Mouse (Mus musculus): ENCODE measurements around the gene Fermt1.

Fermt1 gene

GRCm38 (mm10) chr2:132922076-132922873 lies 23.4 kb downstream of the Fermt1 start:
- DNase-seq (ENCODE audit: extremely low read depth, low read depth, low spot score), result no peak

GRCm38 (mm10) chr2:132914785-132915184 lies 30.9 kb downstream of the Fermt1 start:
- no peak for DNase-seq (ENCODE audit: extremely low read depth, low read depth, low spot score)

DNA sequence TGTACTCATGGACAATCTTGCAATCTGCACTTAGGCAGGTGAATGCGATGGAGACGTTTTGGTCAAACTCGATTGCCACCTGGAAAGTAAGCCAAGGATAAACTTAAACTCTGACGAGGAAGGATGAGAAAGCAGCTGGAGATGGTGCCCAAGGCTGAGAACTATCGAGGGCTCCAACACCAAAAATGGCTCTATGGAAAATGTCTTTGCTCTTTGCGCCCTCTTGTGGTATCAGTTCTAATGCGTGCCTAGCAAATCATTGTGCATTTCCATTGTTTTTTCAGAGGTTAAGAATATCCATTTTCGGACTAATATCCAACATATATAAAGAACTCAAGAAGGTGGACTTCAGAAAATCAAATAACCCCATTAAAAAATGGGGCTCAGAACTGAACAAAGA lies 38.9 kb downstream of the Fermt1 start:
- no peak for DNase-seq (ENCODE audit: extremely low read depth, low read depth, low spot score)

DNA sequence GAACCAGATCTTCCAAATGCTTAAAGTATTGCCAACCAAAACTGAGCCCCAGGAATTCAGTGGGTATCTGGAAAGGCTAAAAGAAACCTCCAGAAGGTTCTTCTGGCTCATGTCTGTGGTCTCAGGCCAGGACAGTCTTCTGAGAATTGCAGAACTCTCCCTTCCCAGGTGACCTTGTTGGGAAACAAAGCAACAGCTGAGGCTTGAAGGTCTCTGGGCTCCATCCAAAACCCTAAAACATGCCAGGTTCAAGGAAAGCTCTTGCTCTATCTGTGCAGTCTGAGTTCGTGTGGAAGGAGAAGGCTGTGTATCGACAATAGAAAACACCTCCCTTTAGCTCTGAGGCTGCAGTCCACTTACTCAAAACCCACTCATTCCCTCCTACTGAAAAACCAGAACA lies 40.7 kb downstream of the Fermt1 start:
- no peak for DNase-seq (ENCODE audit: extremely low read depth, low read depth, low spot score)

GRCm38 (mm10) chr2:132903498-132903897 lies 42.2 kb downstream of the Fermt1 start:
- DNase-seq (ENCODE audit: extremely low read depth, low read depth, low spot score), result no peak

- no peak for DNase-seq (ENCODE audit: extremely low read depth, low read depth, low spot score)
Measured at GRCm38 (mm10) chr2:132902056-132902455, 43.6 kb downstream of the Fermt1 start.

GRCm38 (mm10) chr2:132901636-132902035 lies 44.1 kb downstream of the Fermt1 start:
- no peak for DNase-seq (ENCODE audit: extremely low read depth, low read depth, low spot score)

GRCm38 (mm10) chr2:132900596-132900995 lies 45.1 kb downstream of the Fermt1 start:
- DNase-seq (ENCODE audit: extremely low read depth, low read depth, low spot score), result no peak

DNA sequence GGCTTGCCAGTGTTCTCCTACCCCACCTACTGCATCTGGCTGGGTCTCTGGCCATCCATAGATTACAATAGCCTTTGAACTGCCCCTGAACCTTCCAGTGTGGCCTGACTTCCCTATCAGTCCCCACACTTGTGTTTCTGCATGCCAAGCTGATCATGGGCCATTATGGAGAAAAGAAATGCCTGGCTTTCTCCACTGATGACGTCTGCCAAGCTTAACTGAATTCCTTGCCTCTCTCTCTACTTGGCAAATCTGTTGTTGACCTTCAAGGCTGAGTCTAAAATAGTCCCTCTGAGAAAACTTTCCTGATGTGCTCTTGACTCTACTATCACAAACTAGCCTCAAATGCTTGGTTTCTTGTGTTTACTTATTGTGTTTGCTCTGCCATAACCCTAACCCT lies 47.5 kb downstream of the Fermt1 start:
- DNase-seq (ENCODE audit: extremely low read depth, low read depth, low spot score), result no peak

GRCm38 (mm10) chr2:132893826-132894225 lies 51.9 kb downstream of the Fermt1 start:
- DNase-seq (ENCODE audit: extremely low read depth, low read depth, low spot score), result no peak

GRCm38 (mm10) chr2:132885312-132885711 lies 60.4 kb downstream of the Fermt1 start:
- no peak for DNase-seq (ENCODE audit: extremely low read depth, low read depth, low spot score)

GRCm38 (mm10) chr2:132884303-132884967 lies 61.3 kb downstream of the Fermt1 start:
- no peak for DNase-seq (ENCODE audit: extremely low read depth, low read depth, low spot score)

DNA sequence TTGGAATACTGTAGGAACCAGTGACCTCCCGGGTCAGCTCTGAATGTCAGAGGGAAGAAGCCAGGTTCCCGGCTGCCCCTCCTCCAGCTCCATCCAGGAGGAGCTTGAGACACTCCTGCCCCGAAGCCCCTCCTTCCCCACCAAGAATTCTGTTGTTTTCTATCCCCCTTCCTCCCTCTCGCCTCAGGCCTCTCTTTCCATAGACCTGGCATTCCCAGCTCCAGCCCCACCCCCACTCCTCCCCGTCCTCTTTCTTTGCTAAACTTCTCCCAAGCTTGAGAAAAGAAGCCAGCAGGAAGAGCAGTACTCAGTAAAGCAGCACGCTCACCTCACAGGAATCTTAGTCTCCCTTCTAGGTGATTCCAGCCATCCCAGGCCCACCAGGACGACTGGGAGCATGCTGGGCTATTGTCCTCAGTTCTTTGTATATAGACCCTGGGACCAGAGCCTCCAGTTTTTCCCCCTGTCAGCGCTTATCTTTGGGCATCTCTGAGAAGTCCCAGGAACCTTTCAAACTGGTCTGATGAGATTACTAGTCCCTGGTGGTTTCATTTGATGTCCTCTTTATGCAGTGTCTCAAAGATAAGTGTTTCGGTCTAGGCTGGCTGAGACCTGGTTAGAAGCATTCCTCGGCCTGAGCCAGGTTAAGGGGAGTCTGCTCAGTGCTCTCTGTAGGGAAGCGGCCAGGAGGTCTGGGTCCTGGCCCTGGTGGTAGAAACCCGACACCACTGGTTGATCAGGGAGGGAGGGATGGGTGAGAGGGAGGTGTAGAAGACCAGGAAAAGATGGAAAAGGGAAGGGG lies 64.7 kb downstream of the Fermt1 start, which contains the start of gene Lrrn4:
Gene Lrrn4, minus strand, starts transcription at position 48 of the 802 bp plus-strand sequence.
- no peak for DNase-seq (ENCODE audit: extremely low read depth, low read depth, low spot score)

GRCm38 (mm10) chr2:132879261-132880044 lies 66.3 kb downstream of the Fermt1 start:
- no peak for DNase-seq (ENCODE audit: extremely low read depth, low read depth, low spot score)

GRCm38 (mm10) chr2:132876991-132877390 lies 68.7 kb downstream of the Fermt1 start:
- no peak for DNase-seq (ENCODE audit: extremely low read depth, low read depth, low spot score)

- no peak for DNase-seq (ENCODE audit: extremely low read depth, low read depth, low spot score)
Measured at GRCm38 (mm10) chr2:132873657-132874326, 71.9 kb downstream of the Fermt1 start.

DNA sequence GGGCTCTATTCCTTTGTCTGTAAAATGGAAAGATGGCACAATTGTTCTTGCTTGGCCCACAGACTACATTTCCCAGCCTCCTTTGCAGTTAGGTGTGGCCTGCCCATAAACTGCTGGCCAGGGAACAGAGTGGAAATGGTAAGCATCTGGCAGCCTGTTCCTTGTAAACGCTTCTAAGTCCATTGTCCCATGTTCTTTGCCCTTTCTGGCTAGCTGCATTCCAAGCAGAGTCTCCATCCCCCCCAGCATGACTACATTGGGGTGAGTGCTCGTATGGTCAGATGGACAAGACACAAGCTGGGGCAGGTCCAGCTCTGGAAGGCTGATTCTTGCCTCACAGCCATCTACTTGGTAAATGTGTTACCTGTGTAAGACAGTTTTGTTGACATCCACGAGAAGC lies 74.0 kb downstream of the Fermt1 start:
- no peak for DNase-seq (ENCODE audit: extremely low read depth, low read depth, low spot score)

DNA sequence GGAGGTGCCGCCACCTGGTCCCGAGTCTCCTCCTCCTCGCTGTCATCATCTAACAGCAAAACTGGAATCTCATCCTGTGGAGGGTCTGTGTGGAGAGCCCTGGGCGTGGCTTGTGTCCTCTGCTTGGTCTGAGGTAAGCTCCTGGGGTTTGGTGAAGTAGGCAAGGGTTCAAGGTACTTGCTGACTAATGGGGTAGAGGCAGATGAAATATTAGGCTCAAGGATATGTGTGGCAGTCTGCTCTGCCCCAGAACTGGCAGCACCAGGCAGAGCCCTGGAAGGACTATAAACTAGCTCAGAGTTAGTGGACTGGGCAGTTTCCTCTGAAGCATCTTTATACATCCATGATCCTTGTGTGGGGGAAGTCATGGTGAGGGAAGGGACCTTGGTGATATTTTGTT lies 75.4 kb downstream of the Fermt1 start:
- no peak for DNase-seq (ENCODE audit: extremely low read depth, low read depth, low spot score)

DNA sequence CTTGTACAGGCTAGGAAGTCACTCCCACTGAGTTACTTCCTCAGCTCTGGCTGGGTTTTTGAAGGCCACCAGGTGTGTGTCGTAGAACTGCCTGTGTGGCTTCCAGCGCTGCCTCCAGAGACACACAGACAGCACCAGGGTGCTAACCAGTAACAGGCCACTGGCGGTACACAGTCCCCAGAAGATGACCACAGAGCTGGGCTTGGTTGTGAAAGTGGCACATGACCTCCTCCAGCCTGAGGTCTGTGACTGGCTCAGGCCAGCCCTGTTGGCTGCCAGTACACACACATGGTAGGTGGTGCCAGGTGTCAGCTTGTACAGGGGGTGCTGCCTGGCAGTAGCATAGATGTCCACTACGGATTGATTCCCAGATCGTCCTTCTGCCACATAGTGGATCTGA lies 76.0 kb downstream of the Fermt1 start:
- no peak for DNase-seq (ENCODE audit: extremely low read depth, low read depth, low spot score)

DNA sequence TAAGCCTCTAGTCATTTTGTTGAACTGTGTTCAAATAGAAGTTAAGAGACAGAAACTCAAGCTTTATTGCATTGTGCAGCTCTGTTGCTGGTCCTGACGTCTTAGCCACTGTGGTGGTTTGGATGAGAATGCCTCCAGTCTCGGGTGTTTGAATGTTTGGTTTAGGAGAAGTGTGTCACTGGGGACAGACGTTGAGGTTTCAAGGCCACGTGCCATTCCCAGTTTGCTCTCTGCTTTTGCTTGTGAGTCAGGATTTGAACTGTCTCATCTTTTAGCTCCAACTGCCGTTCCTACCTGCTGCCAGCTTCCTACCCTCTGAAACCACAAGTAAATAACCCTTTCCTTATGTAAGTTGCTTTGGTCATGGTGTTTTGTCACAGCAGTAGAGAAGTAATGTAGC lies 78.2 kb downstream of the Fermt1 start:
- no peak for DNase-seq (ENCODE audit: extremely low read depth, low read depth, low spot score)

Measured in fat pad, adult 2 months (tissue).